Mouse (Mus musculus) testis, postnatal 14 days (tissue): Measurements from ENCODE around the gene Dera.

ENCODE experiments used
- DNase-seq: peaks from one replicate; pipeline ENCODE4 v3.0.0; 2021; ENCODE audit warnings: low spot score

Dera gene

GRCm38 (mm10) chr6:137806806-137807205 lies 52.5 kb downstream of the Dera start:
- no peak for DNase-seq

- DNase-seq, result no peak
Observed at GRCm38 (mm10) chr6:137807296-137807695, 53.0 kb downstream of the Dera start.

GRCm38 (mm10) chr6:137808706-137809105 lies 54.4 kb downstream of the Dera start:
- DNase-seq, result no peak

GRCm38 (mm10) chr6:137810136-137810535 lies 55.8 kb downstream of the Dera start:
- no peak for DNase-seq

GRCm38 (mm10) chr6:137814006-137814405 lies 59.7 kb downstream of the Dera start:
- DNase-seq, result no peak

GRCm38 (mm10) chr6:137816508-137816907 lies 62.2 kb downstream of the Dera start:
- DNase-seq, result no peak

GRCm38 (mm10) chr6:137822550-137822949 lies 68.2 kb downstream of the Dera start:
- DNase-seq, result no peak

GRCm38 (mm10) chr6:137824046-137825021 lies 70.0 kb downstream of the Dera start:
- DNase-seq, result no peak

- no peak for DNase-seq
Observed at GRCm38 (mm10) chr6:137825022-137825613, 70.8 kb downstream of the Dera start.

GRCm38 (mm10) chr6:137829056-137829776 lies 74.9 kb downstream of the Dera start:
- no peak for DNase-seq

- DNase-seq, result no peak
Observed at GRCm38 (mm10) chr6:137836799-137837198, 82.5 kb downstream of the Dera start.

- no peak for DNase-seq
Observed at GRCm38 (mm10) chr6:137843337-137843736, 89.0 kb downstream of the Dera start.

- DNase-seq, result no peak
Observed at GRCm38 (mm10) chr6:137857198-137858194, 103.2 kb downstream of the Dera start.

- DNase-seq, result no peak
Observed at GRCm38 (mm10) chr6:137869903-137870580, 115.7 kb downstream of the Dera start.

- no peak for DNase-seq
Observed at GRCm38 (mm10) chr6:137870667-137871066, 116.3 kb downstream of the Dera start.

GRCm38 (mm10) chr6:137872055-137872735 lies 117.8 kb downstream of the Dera start:
- DNase-seq, result peak; percentile 45

GRCm38 (mm10) chr6:137874471-137875244 lies 120.3 kb downstream of the Dera start:
- DNase-seq, result no peak

GRCm38 (mm10) chr6:137885644-137886043 lies 131.3 kb downstream of the Dera start:
- DNase-seq, result no peak

- DNase-seq, result no peak
Observed at GRCm38 (mm10) chr6:137886210-137886979, 132.0 kb downstream of the Dera start.
